25 mouse cellular contexts compared by ENCODE assay signal in the genomic region with DNA sequence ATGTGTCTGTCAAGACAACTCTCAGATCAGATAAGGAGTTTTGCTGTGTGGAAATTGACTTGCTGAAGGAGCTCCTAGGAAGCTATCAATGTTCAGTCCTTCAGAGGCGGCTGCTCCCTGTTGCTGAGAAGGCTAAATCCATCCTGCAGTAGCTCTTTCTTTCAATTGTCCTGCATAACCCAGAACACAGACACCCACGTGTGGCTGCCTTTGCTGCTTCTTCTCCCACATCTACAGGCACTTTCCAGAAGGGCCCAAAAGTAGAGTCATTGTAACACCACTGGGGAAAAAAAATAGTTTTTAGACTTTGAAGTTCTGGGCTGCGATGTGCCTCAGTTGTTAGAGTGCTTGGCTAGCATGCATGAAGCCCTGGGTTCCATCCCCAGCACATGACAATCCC.
"Had no signal": no experiment of that assay in that cellular context is flagged by ENCODE, and none has a peak within 500 bp of the region (broad histone marks: within the 10 kb centered on the region; RNA-seq: fewer than 3 reads in every experiment).

No protein-coding gene starts in this region.

- H3K36me3 ChIP-seq: heart, embryonic 13.5 days; heart, embryonic 15.5 days; hindbrain, embryonic 12.5 days; hindbrain, embryonic 15.5 days; limb, embryonic 10.5 days; limb, embryonic 12.5 days; liver, embryonic 13.5 days had no signal

- H3K4me3 ChIP-seq: heart, adult 2 months; heart, embryonic 13.5 days; heart, embryonic 15.5 days; hindbrain, embryonic 12.5 days; hindbrain, embryonic 15.5 days; layer of hippocampus, adult 2 months; left cerebral cortex, adult 2 months; limb, embryonic 10.5 days; limb, embryonic 12.5 days; liver, embryonic 13.5 days had no signal

- H3K4me2 ChIP-seq: heart, embryonic 11.5 days; heart, embryonic 13.5 days; heart, embryonic 15.5 days; hindbrain, embryonic 12.5 days; hindbrain, embryonic 15.5 days; limb, embryonic 12.5 days; liver, embryonic 11.5 days; liver, embryonic 13.5 days had no signal

- H3K4me1 ChIP-seq: liver, embryonic 13.5 days had no signal

- DNase-seq: gastrocnemius, postnatal 14 days; gastrocnemius, postnatal 36 days; heart, adult 11 months; heart, adult 2 months; heart, postnatal 14 days; heart, postnatal 36 days; kidney, adult 18-20 months; kidney, adult 8-10 months; kidney, postnatal 10 days; kidney, postnatal 25 days; kidney, postnatal 4 days; liver; liver, embryonic 13.5 days had no signal

- ATAC-seq: hindbrain, postnatal 0 days; intestine, embryonic 16.5 days had no signal

- H3K27ac ChIP-seq: heart, adult 2 months; heart, embryonic 13.5 days; heart, embryonic 15.5 days; hindbrain, embryonic 12.5 days; hindbrain, embryonic 15.5 days; hindbrain, postnatal 0 days; layer of hippocampus, adult 2 months; left cerebral cortex, adult 2 months; limb, embryonic 10.5 days; limb, embryonic 12.5 days; liver, embryonic 13.5 days had no signal

- H3K9ac ChIP-seq: heart, embryonic 13.5 days; heart, embryonic 15.5 days; hindbrain, embryonic 12.5 days; hindbrain, embryonic 15.5 days; limb, embryonic 12.5 days; liver, embryonic 13.5 days had no signal

- H3K9me3 ChIP-seq: heart, embryonic 13.5 days; heart, embryonic 15.5 days; hindbrain, embryonic 12.5 days; hindbrain, embryonic 15.5 days; limb, embryonic 10.5 days; limb, embryonic 12.5 days; liver, embryonic 13.5 days had no signal

- H3K27me3 ChIP-seq: heart, embryonic 13.5 days; heart, embryonic 15.5 days; hindbrain, embryonic 12.5 days; hindbrain, embryonic 15.5 days; limb, embryonic 12.5 days; liver, embryonic 13.5 days had no signal
